Mouse (Mus musculus) kidney, adult 2 months (tissue): ENCODE results near the gene Rap1gap2.

Source experiments
- CTCF ChIP-seq: fragments of 200-500 bp; conservative IDR thresholded peaks from 2 replicates; pipeline ENCODE4 v1.5.1; 2011; ENCODE audit warnings: low read depth, mild to moderate bottlenecking, control low read depth, low read length, moderate library complexity, mixed read lengths; ENCODE audit not compliant: insufficient read depth, insufficient read length
- POLR2A ChIP-seq: fragments of 200-500 bp; IDR thresholded peaks from one replicate; pipeline ENCODE4 v1.6.1; 2011; ENCODE audit warnings: low read depth, low read length, control low read depth

DNA sequence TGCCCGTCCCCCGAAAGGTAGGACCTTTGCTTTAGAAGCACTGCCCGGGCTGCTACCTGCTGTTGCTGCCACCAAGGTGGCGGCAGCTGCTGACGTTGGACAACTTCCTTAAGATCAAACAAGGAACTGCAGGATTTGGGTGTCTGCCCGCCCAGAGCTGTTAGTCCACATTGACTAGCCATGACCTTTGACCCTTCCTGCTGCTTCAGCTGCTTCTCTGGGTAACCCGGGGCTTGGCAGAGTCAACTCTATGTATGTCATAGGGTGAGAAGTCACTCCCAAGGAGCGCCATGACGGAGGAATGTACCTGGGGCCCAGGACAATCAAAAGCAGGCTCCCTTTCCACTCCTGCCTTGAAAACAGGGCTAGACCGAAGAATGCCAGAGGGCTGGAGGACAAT, 153.5 kb downstream of the Rap1gap2 start:
- TF ChIP-seq CTCF: no peak
- no peak for TF ChIP-seq POLR2A
